Mouse (Mus musculus): ENCODE results near the gene a.

GRCm38 (mm10) chr2:154905796-154906195 lies 114.6 kb downstream of the a start:
- TF ChIP-seq POLR2A (IDR thresholded peaks at IDR 0.05; ENCODE audit: borderline replicate concordance, control insufficient read depth, low read depth, low read length), result no peak
- no peak for TF ChIP-seq CTCF (IDR thresholded peaks at IDR 0.05; ENCODE audit: control insufficient read depth, insufficient read depth, low read length)

All from bone marrow, adult 2 months (tissue).